Mouse (Mus musculus): ENCODE results near the gene Furin. TPM values are rescaled to one million over a fixed set of nuclear protein-coding genes. Genes with fewer than 3 reads are reported as not detected.

The Furin gene
- 70.2 and 85.9 TPM in 2 replicates for polyA plus RNA-seq (2012; rRNA removed)

- DNase-seq (ENCODE audit: low read depth), result no peak
Observed at GRCm38 (mm10) chr7:80405188-80405695, at the start of gene Furin. Gene Furin, minus strand, starts transcription at chr7:80405436.

GRCm38 (mm10) chr7:80454786-80455185 lies 49.5 kb upstream of the Furin start:
- no peak for DNase-seq (ENCODE audit: low read depth)

GRCm38 (mm10) chr7:80453997-80454396 lies 48.8 kb upstream of the Furin start:
- DNase-seq (ENCODE audit: low read depth), result no peak

- no peak for DNase-seq (ENCODE audit: low read depth)
Observed at GRCm38 (mm10) chr7:80453121-80453520, 47.9 kb upstream of the Furin start.

- DNase-seq (ENCODE audit: low read depth), result no peak
Observed at GRCm38 (mm10) chr7:80452241-80452640, 47.0 kb upstream of the Furin start.

- DNase-seq (ENCODE audit: low read depth), result no peak
Observed at GRCm38 (mm10) chr7:80451550-80452232, 46.5 kb upstream of the Furin start.

GRCm38 (mm10) chr7:80450354-80450753 lies 45.1 kb upstream of the Furin start:
- DNase-seq (ENCODE audit: low read depth), result no peak

GRCm38 (mm10) chr7:80449620-80450091 lies 44.4 kb upstream of the Furin start:
- no peak for DNase-seq (ENCODE audit: low read depth)

- DNase-seq (ENCODE audit: low read depth), result no peak
Observed at GRCm38 (mm10) chr7:80447336-80447735, 42.1 kb upstream of the Furin start.

GRCm38 (mm10) chr7:80446221-80446878 lies 41.1 kb upstream of the Furin start:
- no peak for DNase-seq (ENCODE audit: low read depth)

- no peak for DNase-seq (ENCODE audit: low read depth)
Observed at GRCm38 (mm10) chr7:80445492-80445891, 40.3 kb upstream of the Furin start.

- no peak for DNase-seq (ENCODE audit: low read depth)
Observed at GRCm38 (mm10) chr7:80444401-80445249, 39.4 kb upstream of the Furin start.

GRCm38 (mm10) chr7:80443124-80443523 lies 37.9 kb upstream of the Furin start:
- DNase-seq (ENCODE audit: low read depth), result no peak

- no peak for DNase-seq (ENCODE audit: low read depth)
Observed at GRCm38 (mm10) chr7:80441986-80442904, 37.0 kb upstream of the Furin start.

GRCm38 (mm10) chr7:80440685-80441084 lies 35.4 kb upstream of the Furin start:
- DNase-seq (ENCODE audit: low read depth), result no peak

- DNase-seq (ENCODE audit: low read depth), result no peak
Observed at GRCm38 (mm10) chr7:80439789-80440488, 34.7 kb upstream of the Furin start.

GRCm38 (mm10) chr7:80439032-80439760 lies 34.0 kb upstream of the Furin start:
- no peak for DNase-seq (ENCODE audit: low read depth)

GRCm38 (mm10) chr7:80436571-80436970 lies 31.3 kb upstream of the Furin start:
- no peak for DNase-seq (ENCODE audit: low read depth)

- DNase-seq (ENCODE audit: low read depth), result no peak
Observed at GRCm38 (mm10) chr7:80435594-80435993, 30.4 kb upstream of the Furin start.

- no peak for DNase-seq (ENCODE audit: low read depth)
Observed at GRCm38 (mm10) chr7:80429661-80430060, 24.4 kb upstream of the Furin start.

Measured in gonadal fat pad, adult 2 months (tissue).